Mouse (Mus musculus): ENCODE results near the gene Umps. TPM values are rescaled to one million over a fixed set of nuclear protein-coding genes. Genes with fewer than 3 reads are reported as not detected.

Gene Umps
- polyA plus RNA-seq, 1 experiment from 2014 or later: 12.4 TPM

- no peak for TF ChIP-seq CTCF (IDR thresholded peaks at IDR 0.05; ENCODE audit: low read depth)
- peak overlapping the region; percentile 35; the same call in 1 of the 2 replicates for H3K4me2 ChIP-seq (replicated peaks; ENCODE audit: low read depth)
- 29% methylated on average over 18 of the region's 18 CpGs for WGBS
Measured at GRCm38 (mm10) chr16:33922111-33923000, 44.5 kb downstream of the Umps start.

GRCm38 (mm10) chr16:33921514-33921913 is 45.3 kb downstream of the Umps start:
- Histone ChIP-seq H3K4me2 (replicated peaks; ENCODE audit: low read depth) (no peak overlapping the region), H3K36me3 (ENCODE audit: control insufficient read depth, insufficient read depth) (peaks cover 3% of the 10 kb centered on the region; the same call in 1 of the 2 replicates), H3K27ac (ENCODE audit: low read depth, low read length) (peak overlapping the region; percentile 36; the same call in 1 of the 2 replicates), H3K4me1 (replicated peaks; ENCODE audit: control insufficient read depth, insufficient read depth, low read length) (peaks cover 10% of the 10 kb centered on the region), H3K9me3 (ENCODE audit: control insufficient read depth) (no peaks in the 10 kb centered on the region), H3K9ac (ENCODE audit: low read depth, low read length) (no peak overlapping the region), H3K27me3 (replicated peaks; ENCODE audit: control insufficient read depth, insufficient read depth, low read length) (no peaks in the 10 kb centered on the region), H3K4me3 (ENCODE audit: low read depth, low read length) (no peak overlapping the region)
- TF ChIP-seq CTCF (IDR thresholded peaks at IDR 0.05; ENCODE audit: low read depth): no peak
- WGBS: 70% methylated on average over 5 of the region's 5 CpGs
- ATAC-seq: no peak

More at GRCm38 (mm10) chr16:33922111-33923000, 44.5 kb downstream of the Umps start:
- peak overlapping the region; percentile 36 for H3K27ac ChIP-seq (ENCODE audit: low read depth, low read length)
- H3K4me1 ChIP-seq (replicated peaks; ENCODE audit: control insufficient read depth, insufficient read depth, low read length): peaks cover 6% of the 10 kb centered on the region; the same call in 1 of the 2 replicates
- H3K9me3 ChIP-seq (ENCODE audit: control insufficient read depth): no peaks in the 10 kb centered on the region
- no peak overlapping the region for H3K9ac ChIP-seq (ENCODE audit: low read depth, low read length)
- H3K27me3 ChIP-seq (replicated peaks; ENCODE audit: control insufficient read depth, insufficient read depth, low read length): no peaks in the 10 kb centered on the region
- H3K4me3 ChIP-seq (ENCODE audit: low read depth, low read length): no peak overlapping the region
- 0 out of 2 replicates have a peak, but pooled peaks have one; percentile 28 for ATAC-seq
- peaks cover 3% of the 10 kb centered on the region; the same call in 1 of the 2 replicates for H3K36me3 ChIP-seq (ENCODE audit: control insufficient read depth, insufficient read depth)

- no peak for ATAC-seq
- no peak overlapping the region for H3K9ac ChIP-seq (ENCODE audit: low read depth, low read length)
- H3K4me3 ChIP-seq (ENCODE audit: low read depth, low read length): no peak overlapping the region
- H3K27ac ChIP-seq (ENCODE audit: low read depth, low read length): no peak overlapping the region
- TF ChIP-seq CTCF (IDR thresholded peaks at IDR 0.05; ENCODE audit: low read depth): no peak
- H3K36me3 ChIP-seq (ENCODE audit: control insufficient read depth, insufficient read depth): peaks cover 3% of the 10 kb centered on the region; the same call in 1 of the 2 replicates
- no peak overlapping the region for H3K4me2 ChIP-seq (replicated peaks; ENCODE audit: low read depth)
- 79% methylated on average over 5 of the region's 5 CpGs for WGBS
- H3K4me1 ChIP-seq (replicated peaks; ENCODE audit: control insufficient read depth, insufficient read depth, low read length): peaks cover 10% of the 10 kb centered on the region
- no peaks in the 10 kb centered on the region for H3K27me3 ChIP-seq (replicated peaks; ENCODE audit: control insufficient read depth, insufficient read depth, low read length)
- H3K9me3 ChIP-seq (ENCODE audit: control insufficient read depth): no peaks in the 10 kb centered on the region
Measured at GRCm38 (mm10) chr16:33917926-33918325, 48.9 kb downstream of the Umps start.

- Histone ChIP-seq H3K36me3 (ENCODE audit: control insufficient read depth, insufficient read depth) (peaks cover 3% of the 10 kb centered on the region; the same call in 1 of the 2 replicates), H3K9me3 (ENCODE audit: control insufficient read depth) (no peaks in the 10 kb centered on the region), H3K4me1 (replicated peaks; ENCODE audit: control insufficient read depth, insufficient read depth, low read length) (peaks cover 9% of the 10 kb centered on the region), H3K9ac (ENCODE audit: low read depth, low read length) (no peak overlapping the region), H3K27ac (ENCODE audit: low read depth, low read length) (0 out of 2 replicates have a peak overlapping the region, but pooled peaks have one; percentile 7), H3K27me3 (replicated peaks; ENCODE audit: control insufficient read depth, insufficient read depth, low read length) (no peaks in the 10 kb centered on the region), H3K4me2 (replicated peaks; ENCODE audit: low read depth) (no peak overlapping the region), H3K4me3 (ENCODE audit: low read depth, low read length) (no peak overlapping the region)
- 55% methylated on average over 5 of the region's 5 CpGs for WGBS
- no peak for ATAC-seq
- TF ChIP-seq CTCF (IDR thresholded peaks at IDR 0.05; ENCODE audit: low read depth): no peak
Measured at GRCm38 (mm10) chr16:33917390-33917789, 49.4 kb downstream of the Umps start.

GRCm38 (mm10) chr16:33916473-33917251 is 50.2 kb downstream of the Umps start:
- ATAC-seq: peak; percentile 47
- H3K9me3 ChIP-seq (ENCODE audit: control insufficient read depth): no peaks in the 10 kb centered on the region
- 51% methylated on average over 12 of the region's 12 CpGs for WGBS
- H3K4me3 ChIP-seq (ENCODE audit: low read depth, low read length): no peak overlapping the region
- TF ChIP-seq CTCF (IDR thresholded peaks at IDR 0.05; ENCODE audit: low read depth): no peak
- H3K9ac ChIP-seq (ENCODE audit: low read depth, low read length): no peak overlapping the region
- H3K36me3 ChIP-seq (ENCODE audit: control insufficient read depth, insufficient read depth): peaks cover 3% of the 10 kb centered on the region; the same call in 1 of the 2 replicates
- H3K27ac ChIP-seq (ENCODE audit: low read depth, low read length): 0 out of 2 replicates have a peak overlapping the region, but pooled peaks have one; percentile 7
- H3K27me3 ChIP-seq (replicated peaks; ENCODE audit: control insufficient read depth, insufficient read depth, low read length): no peaks in the 10 kb centered on the region
- H3K4me1 ChIP-seq (replicated peaks; ENCODE audit: control insufficient read depth, insufficient read depth, low read length): peaks cover 5% of the 10 kb centered on the region
- no peak overlapping the region for H3K4me2 ChIP-seq (replicated peaks; ENCODE audit: low read depth)

- no peaks in the 10 kb centered on the region for H3K9me3 ChIP-seq (ENCODE audit: control insufficient read depth)
- H3K4me2 ChIP-seq (replicated peaks; ENCODE audit: low read depth): no peak overlapping the region
- no peak overlapping the region; the same call in 1 of the 2 replicates for H3K27ac ChIP-seq (ENCODE audit: low read depth, low read length)
- no peaks in the 10 kb centered on the region for H3K27me3 ChIP-seq (replicated peaks; ENCODE audit: control insufficient read depth, insufficient read depth, low read length)
- H3K4me3 ChIP-seq (ENCODE audit: low read depth, low read length): no peak overlapping the region
- no peak overlapping the region for H3K9ac ChIP-seq (ENCODE audit: low read depth, low read length)
- H3K36me3 ChIP-seq (ENCODE audit: control insufficient read depth, insufficient read depth): peaks cover 3% of the 10 kb centered on the region; the same call in 1 of the 2 replicates
- TF ChIP-seq CTCF (IDR thresholded peaks at IDR 0.05; ENCODE audit: low read depth): no peak
- 70% methylated on average over 4 of the region's 4 CpGs for WGBS
- H3K4me1 ChIP-seq (replicated peaks; ENCODE audit: control insufficient read depth, insufficient read depth, low read length): peaks cover 5% of the 10 kb centered on the region
- ATAC-seq: no peak
Measured at GRCm38 (mm10) chr16:33914997-33915396, 51.8 kb downstream of the Umps start.
